Mouse (Mus musculus): ENCODE data around the gene Odf4.

DNA sequence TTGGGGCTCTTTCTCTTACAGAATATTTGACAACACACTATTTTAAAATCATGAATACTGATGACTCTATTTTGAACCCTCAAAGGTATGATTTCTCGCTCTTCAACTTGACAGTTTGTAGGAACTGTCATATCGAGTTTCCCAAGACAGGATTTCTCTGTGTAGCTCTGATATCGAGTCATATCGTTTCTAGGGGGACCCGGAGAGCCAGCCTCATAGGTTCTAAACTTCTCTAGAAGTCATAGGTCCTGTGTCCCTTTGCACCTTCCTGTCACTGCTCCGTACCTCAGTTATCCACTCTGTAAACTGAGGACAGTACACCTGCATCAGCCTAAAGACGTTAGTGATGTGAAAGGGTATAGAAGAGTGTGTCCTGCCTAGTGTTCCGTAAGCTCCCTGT lies 27.1 kb downstream of the Odf4 start:
- no peak for TF ChIP-seq CTCF (IDR thresholded peaks at IDR 0.05; ENCODE audit: low read depth)
- TF ChIP-seq EP300 (optimal IDR thresholded peaks at IDR 0.05): no peak
